In the genomic region with DNA sequence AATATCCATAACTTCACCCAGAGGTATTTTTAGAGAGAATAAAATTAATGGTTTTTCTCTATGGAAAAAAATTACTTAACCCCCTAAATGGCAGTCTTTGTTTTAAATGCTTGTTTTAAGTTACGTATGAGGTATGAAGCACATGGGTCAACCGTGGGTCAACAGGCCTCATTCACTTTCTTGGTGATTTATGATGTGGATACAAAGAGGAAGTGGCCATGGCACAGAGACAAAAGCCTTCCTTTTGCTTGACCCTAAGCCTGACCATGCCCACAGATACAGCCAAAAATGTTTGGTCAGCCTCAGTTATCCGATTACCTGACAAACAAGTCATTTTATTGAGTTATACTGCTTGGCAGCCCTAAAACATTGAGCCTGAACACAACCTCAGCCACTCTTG, we compare ENCODE assay signal across 21 mouse cellular contexts.
DNase-seq lines count a peak whose midpoint lies in the region; ATAC-seq and TF ChIP-seq lines count a peak whose summit lies in the region.
"Had no signal": no experiment of that assay in that cellular context is flagged by ENCODE, and none has a peak within 500 bp of the region (broad histone marks: within the 10 kb centered on the region; RNA-seq: fewer than 3 reads in every experiment).

No protein-coding gene starts in this region.

- no peak overlapping the region for H3K4me2 ChIP-seq in lung, embryonic 14.5 days
- no peak overlapping the region for H3K4me2 ChIP-seq in lung, postnatal 0 days (replicated peaks; ENCODE audit: low read depth, low read length)
- no peak overlapping the region for H3K4me2 ChIP-seq in kidney, postnatal 0 days (ENCODE audit: low read length)
- no peak overlapping the region for H3K4me2 ChIP-seq in forebrain, postnatal 0 days (ENCODE audit: low read depth)
- no peak overlapping the region for H3K4me2 ChIP-seq in hindbrain, postnatal 0 days (ENCODE audit: low read depth, low read length)
- H3K4me2 ChIP-seq in hindbrain, embryonic 14.5 days (replicated peaks), result no peak overlapping the region
- H3K4me2 ChIP-seq: embryonic facial prominence, embryonic 15.5 days; hindbrain, embryonic 12.5 days; midbrain, embryonic 13.5 days had no signal

- no peak overlapping the region for H3K9ac ChIP-seq in lung, embryonic 14.5 days
- H3K9ac ChIP-seq in lung, postnatal 0 days (replicated peaks; ENCODE audit: low read depth), result no peak overlapping the region
- no peak overlapping the region for H3K9ac ChIP-seq in kidney, postnatal 0 days (ENCODE audit: low read depth, low read length)
- H3K9ac ChIP-seq in forebrain, postnatal 0 days, result no peak overlapping the region
- no peak overlapping the region for H3K9ac ChIP-seq in hindbrain, postnatal 0 days (replicated peaks; ENCODE audit: low read length)
- H3K9ac ChIP-seq in hindbrain, embryonic 14.5 days, result no peak overlapping the region
- H3K9ac ChIP-seq: embryonic facial prominence, embryonic 15.5 days; hindbrain, embryonic 12.5 days; liver, embryonic 14.5 days; midbrain, embryonic 13.5 days had no signal

- ATAC-seq in lung, embryonic 14.5 days (ENCODE audit: insufficient read depth), result no peak
- no peak for ATAC-seq in lung, postnatal 0 days
- ATAC-seq in kidney, postnatal 0 days (replicated peaks; ENCODE audit: low FRiP score, low read depth), result no peak
- no peak for ATAC-seq in forebrain, postnatal 0 days
- no peak for ATAC-seq in hindbrain, postnatal 0 days
- ATAC-seq in hindbrain, embryonic 14.5 days (ENCODE audit: low FRiP score), result no peak
- ATAC-seq: forebrain, embryonic 16.5 days; inflammation-experienced regulatory T-cells, adult 6 months; midbrain, embryonic 13.5 days had no signal

- H3K27me3 ChIP-seq in lung, embryonic 14.5 days (ENCODE audit: insufficient read depth, low read length), result no peaks in the 10 kb centered on the region
- H3K27me3 ChIP-seq in lung, postnatal 0 days (replicated peaks; ENCODE audit: insufficient read depth, low read length), result no peaks in the 10 kb centered on the region
- H3K27me3 ChIP-seq in kidney, postnatal 0 days (ENCODE audit: insufficient read depth, low read length), result no peaks in the 10 kb centered on the region
- no peaks in the 10 kb centered on the region for H3K27me3 ChIP-seq in forebrain, postnatal 0 days (ENCODE audit: insufficient read depth, low read length)
- H3K27me3 ChIP-seq in hindbrain, postnatal 0 days (ENCODE audit: insufficient read depth, low read length), result no peaks in the 10 kb centered on the region
- no peaks in the 10 kb centered on the region for H3K27me3 ChIP-seq in hindbrain, embryonic 14.5 days (ENCODE audit: control insufficient read depth, insufficient read depth, low read length)
- H3K27me3 ChIP-seq: embryonic facial prominence, embryonic 15.5 days; hindbrain, embryonic 12.5 days; midbrain, embryonic 13.5 days had no signal

- WGBS in lung, embryonic 14.5 days, result 28% methylated on average over 3 of the region's 3 CpGs
- 25% methylated on average over 3 of the region's 3 CpGs for WGBS in lung, postnatal 0 days
- 16% methylated on average over 3 of the region's 3 CpGs for WGBS in kidney, postnatal 0 days
- 84% methylated on average over 3 of the region's 3 CpGs for WGBS in forebrain, postnatal 0 days
- 53% methylated on average over 3 of the region's 3 CpGs for WGBS in hindbrain, postnatal 0 days
- 52% methylated on average over 3 of the region's 3 CpGs for WGBS in hindbrain, embryonic 14.5 days

- H3K9me3 ChIP-seq in lung, embryonic 14.5 days (ENCODE audit: low read depth, low read length), result no peaks in the 10 kb centered on the region
- H3K9me3 ChIP-seq in lung, postnatal 0 days (ENCODE audit: low read length), result no peaks in the 10 kb centered on the region
- H3K9me3 ChIP-seq in kidney, postnatal 0 days (replicated peaks; ENCODE audit: low read length), result no peaks in the 10 kb centered on the region
- H3K9me3 ChIP-seq in forebrain, postnatal 0 days (ENCODE audit: low read length), result no peaks in the 10 kb centered on the region
- H3K9me3 ChIP-seq in hindbrain, postnatal 0 days (ENCODE audit: low read length), result no peaks in the 10 kb centered on the region
- H3K9me3 ChIP-seq in hindbrain, embryonic 14.5 days (ENCODE audit: control insufficient read depth, low read length), result no peaks in the 10 kb centered on the region
- H3K9me3 ChIP-seq: embryonic facial prominence, embryonic 15.5 days; forebrain, embryonic 10.5 days; hindbrain, embryonic 12.5 days; midbrain, embryonic 13.5 days had no signal

- no peak overlapping the region for H3K4me3 ChIP-seq in lung, embryonic 14.5 days (ENCODE audit: low read depth, low read length)
- H3K4me3 ChIP-seq in lung, postnatal 0 days (ENCODE audit: low read depth, low read length), result no peak overlapping the region
- no peak overlapping the region for H3K4me3 ChIP-seq in kidney, postnatal 0 days (replicated peaks; ENCODE audit: low read depth, low read length)
- H3K4me3 ChIP-seq in forebrain, postnatal 0 days (ENCODE audit: low read depth, low read length), result no peak overlapping the region
- H3K4me3 ChIP-seq in hindbrain, postnatal 0 days (ENCODE audit: low read length), result no peak overlapping the region
- no peak overlapping the region for H3K4me3 ChIP-seq in hindbrain, embryonic 14.5 days (replicated peaks; ENCODE audit: low read length)
- H3K4me3 ChIP-seq: embryonic facial prominence, embryonic 15.5 days; forebrain, embryonic 10.5 days; heart, adult 2 months; hindbrain, embryonic 12.5 days; midbrain, embryonic 13.5 days had no signal

- H3K36me3 ChIP-seq in lung, embryonic 14.5 days (ENCODE audit: insufficient read depth), result no peaks in the 10 kb centered on the region
- H3K36me3 ChIP-seq in lung, postnatal 0 days (ENCODE audit: insufficient read depth, low read length), result no peaks in the 10 kb centered on the region
- no peaks in the 10 kb centered on the region for H3K36me3 ChIP-seq in kidney, postnatal 0 days (ENCODE audit: insufficient read depth, low read length)
- no peaks in the 10 kb centered on the region for H3K36me3 ChIP-seq in forebrain, postnatal 0 days (ENCODE audit: insufficient read depth)
- no peaks in the 10 kb centered on the region for H3K36me3 ChIP-seq in hindbrain, postnatal 0 days (ENCODE audit: insufficient read depth, low read length)
- no peaks in the 10 kb centered on the region for H3K36me3 ChIP-seq in hindbrain, embryonic 14.5 days (replicated peaks; ENCODE audit: control insufficient read depth, insufficient read depth)
- H3K36me3 ChIP-seq: embryonic facial prominence, embryonic 15.5 days; forebrain, embryonic 10.5 days; hindbrain, embryonic 12.5 days; midbrain, embryonic 13.5 days had no signal

- no peaks in the 10 kb centered on the region for H3K4me1 ChIP-seq in lung, embryonic 14.5 days (ENCODE audit: insufficient read depth)
- H3K4me1 ChIP-seq in lung, postnatal 0 days (ENCODE audit: insufficient read depth, low read depth, low read length), result no peaks in the 10 kb centered on the region
- no peaks in the 10 kb centered on the region for H3K4me1 ChIP-seq in kidney, postnatal 0 days (replicated peaks; ENCODE audit: insufficient read depth, low read length)
- no peaks in the 10 kb centered on the region for H3K4me1 ChIP-seq in forebrain, postnatal 0 days (ENCODE audit: insufficient read depth)
- no peaks in the 10 kb centered on the region for H3K4me1 ChIP-seq in hindbrain, postnatal 0 days (ENCODE audit: insufficient read depth, low read length)
- no peaks in the 10 kb centered on the region for H3K4me1 ChIP-seq in hindbrain, embryonic 14.5 days (replicated peaks; ENCODE audit: control insufficient read depth, insufficient read depth, low read length)
- H3K4me1 ChIP-seq: embryonic facial prominence, embryonic 15.5 days; forebrain, embryonic 10.5 days; hindbrain, embryonic 12.5 days; midbrain, embryonic 13.5 days had no signal

- no peak overlapping the region for H3K27ac ChIP-seq in lung, embryonic 14.5 days (ENCODE audit: low read depth)
- H3K27ac ChIP-seq in lung, postnatal 0 days (ENCODE audit: low read length), result no peak overlapping the region
- H3K27ac ChIP-seq in kidney, postnatal 0 days, result no peak overlapping the region
- H3K27ac ChIP-seq in forebrain, postnatal 0 days (ENCODE audit: low read depth, low read length), result no peak overlapping the region
- no peak overlapping the region for H3K27ac ChIP-seq in hindbrain, postnatal 0 days
- no peak overlapping the region for H3K27ac ChIP-seq in hindbrain, embryonic 14.5 days
- H3K27ac ChIP-seq: embryonic facial prominence, embryonic 15.5 days; forebrain, embryonic 10.5 days; heart, adult 2 months; hindbrain, embryonic 12.5 days; liver, embryonic 14.5 days; midbrain, embryonic 13.5 days had no signal

- TF ChIP-seq EP300 in lung, postnatal 0 days (IDR thresholded peaks at IDR 0.05), result no peak

- DNase-seq in lung, embryonic 14.5 days, result peak; percentile 2
- no peak for DNase-seq in lung, postnatal 0 days (ENCODE audit: low spot score)
- peak; percentile 46 for DNase-seq in forelimb bud, embryonic 11.5 days (ENCODE audit: low read depth, low spot score)
- peak; percentile 2 for DNase-seq in kidney, postnatal 0 days (ENCODE audit: low spot score)
- peak; percentile 3 for DNase-seq in yolk sac, embryonic 10.5 days (ENCODE audit: low spot score)
- DNase-seq in forebrain, postnatal 0 days, result no peak
- no peak for DNase-seq in hindbrain, postnatal 0 days (ENCODE audit: low spot score)
- no peak for DNase-seq in hindbrain, embryonic 14.5 days (ENCODE audit: low spot score)
- DNase-seq: adrenal gland, postnatal 36 days; cerebellum, adult 9-11 months; gastrocnemius, postnatal 25 days; heart, adult 2 months; retina, postnatal 1 day; right cerebral cortex, postnatal 25 days had no signal

- TF ChIP-seq CTCF in lung, embryonic 14.5 days (IDR thresholded peaks at IDR 0.05; ENCODE audit: low read depth), result no peak
- no peak for TF ChIP-seq CTCF in lung, postnatal 0 days (IDR thresholded peaks at IDR 0.05)
- no peak for TF ChIP-seq CTCF in kidney, postnatal 0 days (IDR thresholded peaks at IDR 0.05; ENCODE audit: low read depth)
- no peak for TF ChIP-seq CTCF in forebrain, postnatal 0 days (IDR thresholded peaks at IDR 0.05; ENCODE audit: low read depth)
- no peak for TF ChIP-seq CTCF in hindbrain, postnatal 0 days (IDR thresholded peaks at IDR 0.05; ENCODE audit: low read depth)

Comparison
In these comparisons a context has a peak if more than half of its experiments do, and no peak if none do; other contexts are left out.
1. DNase-seq: peak in lung, embryonic 14.5 days (single experiment), forelimb bud, embryonic 11.5 days (single experiment), kidney, postnatal 0 days (single experiment) and yolk sac, embryonic 10.5 days (single experiment); none in lung, postnatal 0 days (single experiment), forebrain, postnatal 0 days (single experiment), hindbrain, postnatal 0 days (single experiment) and hindbrain, embryonic 14.5 days (single experiment).